Mouse (Mus musculus) testis, adult 2 months (tissue): ENCODE measurements around the gene Ctnnd2. TPM values are rescaled to one million over a fixed set of nuclear protein-coding genes. Genes with fewer than 3 reads are reported as not detected.

Source experiments
- H3K27ac ChIP-seq: fragments of 200-500 bp; 2 replicates; pipeline ENCODE4 v1.5.1; 2012; ENCODE audit warnings: low read depth, low read length; ENCODE audit not compliant: control insufficient read depth, insufficient read depth
- H3K27me3 ChIP-seq: fragments of 200-500 bp; 2 replicates; pipeline ENCODE4 v1.6.1; 2012; ENCODE audit warnings: mild to moderate bottlenecking, low read length, moderate library complexity; ENCODE audit not compliant: control insufficient read depth, insufficient read depth
- H3K36me3 ChIP-seq: fragments of 200-500 bp; 2 replicates; pipeline ENCODE4 v1.6.1; 2012; ENCODE audit warnings: mild to moderate bottlenecking, low read length; ENCODE audit not compliant: control insufficient read depth, insufficient read depth
- H3K4me1 ChIP-seq: fragments of 200-500 bp; 2 replicates; pipeline ENCODE4 v1.6.1; 2012; ENCODE audit warnings: low read length; ENCODE audit not compliant: control insufficient read depth, insufficient read depth
- H3K4me3 ChIP-seq: fragments of 200-500 bp; 2 replicates; pipeline ENCODE4 v1.5.1; 2012; ENCODE audit warnings: low read depth, mild to moderate bottlenecking, low read length, moderate library complexity, mixed read lengths; ENCODE audit not compliant: control insufficient read depth
- CTCF ChIP-seq: fragments of 200-500 bp; IDR thresholded peaks from 2 replicates; pipeline ENCODE4 v1.5.1; 2012; ENCODE audit warnings: low read depth, mild to moderate bottlenecking, inconsistent platforms, low read length, moderate library complexity; ENCODE audit not compliant: control insufficient read depth, insufficient read depth, insufficient replicate concordance
- POLR2A ChIP-seq: fragments of 200-500 bp; IDR thresholded peaks from 2 replicates; pipeline ENCODE4 v1.6.1; 2012; ENCODE audit warnings: low read depth, mild to moderate bottlenecking, inconsistent platforms, low read length, moderate library complexity; ENCODE audit not compliant: control insufficient read depth
- polyA plus RNA-seq: library from polyadenylated mRNA; depleted of rRNA; stranded (reverse); fragments of >200 nt; gene quantifications from 2 replicates; pipeline ENCODE4 v1.2.3, GENCODE M21; 2012

Ctnnd2 gene
- polyA plus RNA-seq, 1 experiment: 3.8 TPM

GRCm38 (mm10) chr15:30240881-30241280 lies 68.5 kb downstream of the Ctnnd2 start:
- TF ChIP-seq POLR2A: no peak
- TF ChIP-seq CTCF: no peak
- no peaks in the 10 kb centered on the region for H3K4me1 ChIP-seq
- H3K27ac ChIP-seq: no peak overlapping the region
- no peaks in the 10 kb centered on the region for H3K36me3 ChIP-seq
- H3K27me3 ChIP-seq: no peaks in the 10 kb centered on the region
- no peak overlapping the region for H3K4me3 ChIP-seq

- TF ChIP-seq CTCF (no peak), POLR2A (no peak)
- H3K36me3 ChIP-seq: no peaks in the 10 kb centered on the region
- no peak overlapping the region for H3K4me3 ChIP-seq
- H3K4me1 ChIP-seq: no peaks in the 10 kb centered on the region
- H3K27ac ChIP-seq: no peak overlapping the region
- no peaks in the 10 kb centered on the region for H3K27me3 ChIP-seq
These were observed 96.4 kb downstream of the Ctnnd2 start for GRCm38 (mm10) chr15:30268822-30269221.

GRCm38 (mm10) chr15:30271141-30271572 lies 98.8 kb downstream of the Ctnnd2 start:
- no peaks in the 10 kb centered on the region for H3K36me3 ChIP-seq
- no peak overlapping the region for H3K4me3 ChIP-seq
- TF ChIP-seq POLR2A (no peak), CTCF (no peak)
- no peaks in the 10 kb centered on the region for H3K27me3 ChIP-seq
- H3K27ac ChIP-seq: no peak overlapping the region
- no peaks in the 10 kb centered on the region for H3K4me1 ChIP-seq

GRCm38 (mm10) chr15:30272326-30272725 lies 99.9 kb downstream of the Ctnnd2 start:
- Histone ChIP-seq H3K27ac (no peak overlapping the region), H3K27me3 (no peaks in the 10 kb centered on the region), H3K4me3 (no peak overlapping the region), H3K4me1 (no peaks in the 10 kb centered on the region), H3K36me3 (no peaks in the 10 kb centered on the region)
- TF ChIP-seq POLR2A (no peak), CTCF (no peak)

GRCm38 (mm10) chr15:30275721-30276120 lies 103.3 kb downstream of the Ctnnd2 start:
- H3K4me1 ChIP-seq: no peaks in the 10 kb centered on the region
- no peak overlapping the region for H3K27ac ChIP-seq
- H3K4me3 ChIP-seq: no peak overlapping the region
- TF ChIP-seq CTCF: no peak
- no peak for TF ChIP-seq POLR2A
- H3K27me3 ChIP-seq: no peaks in the 10 kb centered on the region
- H3K36me3 ChIP-seq: no peaks in the 10 kb centered on the region

- H3K27me3 ChIP-seq: no peaks in the 10 kb centered on the region
- no peak for TF ChIP-seq POLR2A
- TF ChIP-seq CTCF: no peak
- no peak overlapping the region for H3K4me3 ChIP-seq
- no peaks in the 10 kb centered on the region for H3K36me3 ChIP-seq
- H3K27ac ChIP-seq: no peak overlapping the region
- no peaks in the 10 kb centered on the region for H3K4me1 ChIP-seq
These were observed 104.3 kb downstream of the Ctnnd2 start for GRCm38 (mm10) chr15:30276691-30277090.

GRCm38 (mm10) chr15:30278610-30279009 lies 106.2 kb downstream of the Ctnnd2 start:
- Histone ChIP-seq H3K4me1 (no peaks in the 10 kb centered on the region), H3K27ac (no peak overlapping the region), H3K36me3 (no peaks in the 10 kb centered on the region), H3K27me3 (no peaks in the 10 kb centered on the region), H3K4me3 (no peak overlapping the region)
- TF ChIP-seq CTCF: no peak
- no peak for TF ChIP-seq POLR2A

GRCm38 (mm10) chr15:30285572-30286244 lies 113.3 kb downstream of the Ctnnd2 start:
- H3K27me3 ChIP-seq: no peaks in the 10 kb centered on the region
- H3K27ac ChIP-seq: no peak overlapping the region

More at GRCm38 (mm10) chr15:30285572-30286244, 113.3 kb downstream of the Ctnnd2 start:
- TF ChIP-seq POLR2A: no peak
- no peak for TF ChIP-seq CTCF
- Histone ChIP-seq H3K4me1 (no peaks in the 10 kb centered on the region), H3K4me3 (no peak overlapping the region), H3K36me3 (no peaks in the 10 kb centered on the region)
